Mouse (Mus musculus): ENCODE results near the gene Dock1. TPM values are rescaled to one million over a fixed set of nuclear protein-coding genes. Genes with fewer than 3 reads are reported as not detected.

Gene Dock1
- total RNA-seq, 2 experiments from 2014 or later, result 7.3 to 8.8 TPM

- DNase-seq, result no peak
Observed at GRCm38 (mm10) chr7:134748376-134748775, 77.9 kb downstream of the Dock1 start.

GRCm38 (mm10) chr7:134749613-134750012 is 79.2 kb downstream of the Dock1 start:
- intact Hi-C loops (cut with DNase I), result no loop called here
- DNase-seq, result no peak

More at GRCm38 (mm10) chr7:134748376-134748775, 77.9 kb downstream of the Dock1 start:
- intact Hi-C loops (cut with DNase I), result no loop called here

GRCm38 (mm10) chr7:134751496-134751895 is 81.0 kb downstream of the Dock1 start:
- no peak for DNase-seq
- intact Hi-C loops (cut with DNase I), result no loop called here

- intact Hi-C loops (cut with DNase I), result no loop called here
- no peak for DNase-seq
Observed at GRCm38 (mm10) chr7:134753417-134753816, 83.0 kb downstream of the Dock1 start.

GRCm38 (mm10) chr7:134757605-134758004 is 87.2 kb downstream of the Dock1 start:
- no peak for DNase-seq
- intact Hi-C loops (cut with DNase I), result no loop called here

- no peak for DNase-seq
- intact Hi-C loops (cut with DNase I), result no loop called here
Observed at GRCm38 (mm10) chr7:134761799-134762198, 91.3 kb downstream of the Dock1 start.

GRCm38 (mm10) chr7:134765130-134765529 is 94.7 kb downstream of the Dock1 start:
- intact Hi-C loops (cut with DNase I), result no loop called here
- DNase-seq, result no peak

GRCm38 (mm10) chr7:134771314-134771713 is 100.9 kb downstream of the Dock1 start:
- no peak for DNase-seq
- intact Hi-C loops (cut with DNase I), result no loop called here

GRCm38 (mm10) chr7:134772363-134772762 is 101.9 kb downstream of the Dock1 start:
- intact Hi-C loops (cut with DNase I), result no loop called here

GRCm38 (mm10) chr7:134772867-134773590 is 102.6 kb downstream of the Dock1 start:
- no peak for DNase-seq
- intact Hi-C loops (cut with DNase I), result no loop called here

More at GRCm38 (mm10) chr7:134772363-134772762, 101.9 kb downstream of the Dock1 start:
- no peak for DNase-seq

GRCm38 (mm10) chr7:134773761-134774415 is 103.4 kb downstream of the Dock1 start:
- intact Hi-C loops (cut with DNase I), result no loop called here
- no peak for DNase-seq

GRCm38 (mm10) chr7:134774468-134775162 is 104.2 kb downstream of the Dock1 start:
- no peak for DNase-seq
- intact Hi-C loops (cut with DNase I), result no loop called here

- intact Hi-C loops (cut with DNase I), result no loop called here
- DNase-seq, result no peak
Observed at GRCm38 (mm10) chr7:134775671-134776070, 105.2 kb downstream of the Dock1 start.

- intact Hi-C loops (cut with DNase I), result no loop called here
- no peak for DNase-seq
Observed at GRCm38 (mm10) chr7:134776306-134776705, 105.9 kb downstream of the Dock1 start.

- DNase-seq, result no peak
- intact Hi-C loops (cut with DNase I), result no loop called here
Observed at GRCm38 (mm10) chr7:134779761-134780160, 109.3 kb downstream of the Dock1 start.

- no peak for DNase-seq
- intact Hi-C loops (cut with DNase I), result no loop called here
Observed at GRCm38 (mm10) chr7:134787110-134787509, 116.7 kb downstream of the Dock1 start.

GRCm38 (mm10) chr7:134794889-134795288 is 124.4 kb downstream of the Dock1 start:
- no peak for DNase-seq
- intact Hi-C loops (cut with DNase I), result no loop called here

- no peak for DNase-seq
Observed at GRCm38 (mm10) chr7:134800079-134800478, 129.6 kb downstream of the Dock1 start.

GRCm38 (mm10) chr7:134804422-134804821 is 134.0 kb downstream of the Dock1 start:
- DNase-seq, result no peak
- intact Hi-C loops (cut with DNase I), result no loop called here

More at GRCm38 (mm10) chr7:134800079-134800478, 129.6 kb downstream of the Dock1 start:
- intact Hi-C loops (cut with DNase I), result no loop called here

- no peak for DNase-seq
- intact Hi-C loops (cut with DNase I), result no loop called here
Observed at GRCm38 (mm10) chr7:134806799-134807198, 136.3 kb downstream of the Dock1 start.

GRCm38 (mm10) chr7:134808406-134808805 is 138.0 kb downstream of the Dock1 start:
- no peak for DNase-seq
- intact Hi-C loops (cut with DNase I), result no loop called here
